Mouse (Mus musculus): Measurements from ENCODE around the gene Mlip. TPM values are rescaled to one million over a fixed set of nuclear protein-coding genes. Genes with fewer than 3 reads are reported as not detected.
"Not testable (repeated sequence)": the region's sequence is repeated elsewhere in the genome, so short reads cannot be mapped to it uniquely, and the experiment has no call there.

Mlip gene
- polyA plus RNA-seq, 1 experiment from 2014 or later: 1.3 TPM

DNA sequence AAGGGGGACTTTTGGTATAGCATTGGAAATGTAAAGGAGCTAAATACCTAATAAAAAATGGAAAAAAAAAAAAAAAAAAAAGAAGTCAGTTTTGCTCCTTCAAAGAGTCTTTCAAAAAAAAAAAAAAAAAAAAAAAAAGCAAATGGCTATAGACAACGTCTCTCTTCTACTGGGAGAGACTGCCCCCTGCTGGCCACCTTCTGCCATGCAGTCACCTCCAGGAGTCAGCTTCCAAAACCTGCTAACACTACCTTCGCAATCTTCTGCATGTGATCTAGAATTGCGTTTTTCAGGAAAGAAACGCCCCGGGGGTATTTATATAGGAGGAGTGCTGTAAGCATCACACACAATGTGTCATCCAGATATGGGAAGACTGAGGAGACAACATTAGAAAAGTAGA lies 26.9 kb upstream of the Mlip start:
- Histone ChIP-seq H3K27me3 (no peaks in the 10 kb centered on the region), H3K4me2 (no peak overlapping the region), H3K9ac (no peak overlapping the region), H3K4me1 (peaks cover 8% of the 10 kb centered on the region; the same call in 1 of the 2 replicates), H3K9me3 (no peaks in the 10 kb centered on the region), H3K36me3 (no peaks in the 10 kb centered on the region), H3K4me3 (no peak overlapping the region), H3K27ac (no peak overlapping the region)
- ATAC-seq (ENCODE audit: insufficient number of reproducible peaks, low FRiP score, low TSS enrichment, low read depth): no peak
- 46% methylated on average over 5 of the region's 5 CpGs for WGBS

DNA sequence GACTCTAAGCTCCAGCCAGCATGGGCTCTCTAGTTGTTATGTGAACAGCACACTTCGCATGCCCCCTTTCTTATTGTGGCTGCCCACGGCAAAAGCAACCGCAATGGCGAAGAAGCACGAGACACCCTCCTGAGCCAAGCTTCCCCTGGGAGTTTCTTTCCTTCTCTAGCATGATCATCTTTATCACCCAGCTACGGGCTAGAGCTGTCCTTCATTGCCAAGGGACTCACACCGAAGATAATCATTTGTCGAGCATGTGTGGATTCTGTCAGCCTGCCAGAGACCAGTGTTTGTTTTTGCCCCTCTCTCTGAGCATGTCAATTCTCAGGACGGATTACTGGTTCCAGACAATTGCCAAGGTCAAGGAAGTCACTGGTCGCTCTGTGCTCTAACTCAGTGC lies 24.9 kb upstream of the Mlip start:
- H3K9me3 ChIP-seq: no peaks in the 10 kb centered on the region
- no peak overlapping the region for H3K9ac ChIP-seq
- no peak overlapping the region for H3K4me2 ChIP-seq
- ATAC-seq (ENCODE audit: insufficient number of reproducible peaks, low FRiP score, low TSS enrichment, low read depth): no peak
- no peaks in the 10 kb centered on the region for H3K36me3 ChIP-seq
- H3K4me1 ChIP-seq: peaks cover 7% of the 10 kb centered on the region; the same call in 1 of the 2 replicates
- H3K4me3 ChIP-seq: no peak overlapping the region
- H3K27ac ChIP-seq: no peak overlapping the region
- no peaks in the 10 kb centered on the region for H3K27me3 ChIP-seq
- 72% methylated on average over 10 of the region's 10 CpGs for WGBS

DNA sequence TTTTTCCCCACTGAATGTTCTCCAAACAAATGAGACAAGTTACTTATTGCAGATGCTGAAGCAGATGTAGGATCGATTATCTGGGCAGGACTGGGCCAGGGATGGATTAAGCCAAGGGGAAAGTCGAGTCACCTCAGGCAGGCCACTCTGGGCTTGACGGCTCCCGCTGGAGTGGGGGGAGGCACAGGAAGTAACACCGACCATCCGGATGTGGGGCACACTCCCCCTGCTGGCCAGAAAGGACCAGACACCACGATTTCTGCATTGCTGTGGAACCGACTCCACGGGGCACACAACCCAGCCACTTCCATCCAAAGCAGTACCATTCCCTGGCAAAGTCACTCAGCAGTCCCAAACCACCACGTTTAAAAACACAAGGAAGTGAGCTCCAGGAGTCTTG lies 24.3 kb upstream of the Mlip start:
- Histone ChIP-seq H3K4me3 (no peak overlapping the region), H3K9ac (no peak overlapping the region), H3K4me1 (0 out of 2 replicates have a peak, but pooled peaks cover 3% of the 10 kb centered on the region), H3K27ac (no peak overlapping the region), H3K9me3 (no peaks in the 10 kb centered on the region), H3K36me3 (no peaks in the 10 kb centered on the region), H3K27me3 (no peaks in the 10 kb centered on the region), H3K4me2 (no peak overlapping the region)
- no peak for ATAC-seq (ENCODE audit: insufficient number of reproducible peaks, low FRiP score, low TSS enrichment, low read depth)
- 55% methylated on average over 10 of the region's 10 CpGs for WGBS

DNA sequence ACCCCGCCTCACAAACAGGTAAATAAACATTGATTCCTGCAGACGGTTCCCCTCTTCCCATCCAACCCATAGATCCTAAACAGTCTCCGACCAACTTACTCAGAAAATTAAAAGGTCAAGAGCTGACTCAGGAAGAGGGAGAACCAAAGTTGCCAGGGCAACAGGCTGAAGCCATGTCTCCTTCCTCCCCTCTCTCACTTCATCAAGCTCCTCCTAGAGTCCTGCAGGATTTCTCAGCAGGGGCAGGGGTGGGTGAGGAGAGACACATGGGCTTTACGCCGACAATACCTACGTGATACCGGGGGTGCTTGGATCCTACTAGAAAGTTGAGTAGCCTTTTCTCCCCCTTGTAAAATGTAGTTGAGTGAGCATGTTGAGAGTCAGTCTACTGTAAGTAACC lies 23.8 kb upstream of the Mlip start:
- Histone ChIP-seq H3K27ac (no peak overlapping the region), H3K9ac (no peak overlapping the region), H3K9me3 (no peaks in the 10 kb centered on the region), H3K27me3 (no peaks in the 10 kb centered on the region), H3K4me3 (no peak overlapping the region), H3K4me1 (0 out of 2 replicates have a peak, but pooled peaks cover 3% of the 10 kb centered on the region), H3K36me3 (no peaks in the 10 kb centered on the region), H3K4me2 (no peak overlapping the region)
- no peak for ATAC-seq (ENCODE audit: insufficient number of reproducible peaks, low FRiP score, low TSS enrichment, low read depth)
- 84% methylated on average over 7 of the region's 7 CpGs for WGBS

DNA sequence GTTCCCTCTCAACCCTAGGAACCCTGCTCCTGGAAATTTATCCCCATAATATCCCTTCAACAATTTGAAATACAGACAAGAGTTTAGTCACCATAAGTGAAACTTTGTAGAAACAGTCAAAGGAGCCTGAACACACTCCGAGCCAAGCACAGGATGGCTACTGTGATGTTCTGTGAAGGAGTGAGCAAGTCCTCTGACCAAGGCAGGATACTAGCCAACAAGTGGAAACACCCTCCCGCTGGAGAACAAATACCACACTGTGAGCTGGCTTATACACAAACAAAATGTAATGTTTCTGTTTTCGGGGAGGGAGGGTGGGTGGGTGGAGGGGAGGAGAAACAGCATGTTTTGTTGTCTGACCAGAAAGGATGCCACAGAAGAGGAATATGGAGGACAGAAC lies 17.9 kb upstream of the Mlip start:
- Histone ChIP-seq H3K9me3 (no peaks in the 10 kb centered on the region), H3K36me3 (no peaks in the 10 kb centered on the region), H3K4me2 (no peak overlapping the region), H3K27me3 (no peaks in the 10 kb centered on the region), H3K27ac (no peak overlapping the region), H3K4me1 (no peaks in the 10 kb centered on the region), H3K4me3 (no peak overlapping the region), H3K9ac (no peak overlapping the region)
- WGBS: 80% methylated on average over 3 of the region's 3 CpGs
- ATAC-seq (ENCODE audit: insufficient number of reproducible peaks, low FRiP score, low TSS enrichment, low read depth): no peak

DNA sequence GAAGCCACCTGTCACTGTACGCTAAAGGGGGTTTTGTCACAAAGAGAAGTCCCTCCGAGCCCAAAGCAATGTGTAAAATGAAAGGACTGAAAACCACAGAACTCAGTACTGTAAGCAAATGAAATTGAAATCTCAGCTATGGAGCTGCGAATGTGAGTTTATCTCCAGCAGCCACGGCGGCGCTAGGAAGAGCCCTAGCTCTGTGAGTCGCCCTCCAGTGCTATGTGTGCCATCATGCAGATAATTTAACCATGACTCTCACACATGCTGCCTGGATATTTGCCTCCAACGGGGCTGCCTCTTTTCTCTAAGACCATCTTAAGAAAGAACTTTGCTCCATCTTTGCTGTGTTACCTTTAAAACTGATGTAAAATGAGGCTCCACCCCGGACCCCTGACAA lies 16.5 kb upstream of the Mlip start:
- Histone ChIP-seq H3K36me3 (no peaks in the 10 kb centered on the region), H3K27me3 (no peaks in the 10 kb centered on the region), H3K27ac (no peak overlapping the region), H3K9me3 (no peaks in the 10 kb centered on the region), H3K9ac (no peak overlapping the region), H3K4me1 (no peaks in the 10 kb centered on the region), H3K4me3 (no peak overlapping the region), H3K4me2 (no peak overlapping the region)
- no peak for ATAC-seq (ENCODE audit: insufficient number of reproducible peaks, low FRiP score, low TSS enrichment, low read depth)
- 69% methylated on average over 9 of the region's 9 CpGs for WGBS

DNA sequence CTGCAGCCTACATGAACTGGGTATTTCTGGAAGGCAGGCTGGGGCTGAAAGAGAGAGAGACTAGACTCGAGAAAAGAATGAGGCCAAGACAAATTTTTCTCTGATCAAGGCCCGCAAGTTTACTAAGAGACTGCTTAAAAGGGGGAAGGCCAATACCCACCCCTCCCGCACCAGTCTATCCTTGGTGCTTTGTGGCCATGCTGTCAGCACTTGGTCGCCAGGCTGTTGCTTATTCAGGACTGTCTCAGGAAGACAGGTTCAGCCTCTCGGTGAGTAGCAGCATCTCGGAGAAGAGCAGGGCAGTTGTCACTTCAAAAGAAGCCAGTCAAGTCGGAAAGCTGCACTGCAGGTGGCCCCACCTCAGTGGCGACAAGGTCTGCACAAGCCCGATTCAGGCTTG lies 11.9 kb upstream of the Mlip start:
- H3K9ac ChIP-seq; H3K9me3 ChIP-seq; H3K27me3 ChIP-seq; H3K4me3 ChIP-seq; ATAC-seq (ENCODE audit: insufficient number of reproducible peaks, low FRiP score, low TSS enrichment, low read depth); H3K4me2 ChIP-seq; H3K27ac ChIP-seq; H3K36me3 ChIP-seq; H3K4me1 ChIP-seq: not testable (repeated sequence)
- WGBS: 68% methylated on average over 9 of the region's 9 CpGs

DNA sequence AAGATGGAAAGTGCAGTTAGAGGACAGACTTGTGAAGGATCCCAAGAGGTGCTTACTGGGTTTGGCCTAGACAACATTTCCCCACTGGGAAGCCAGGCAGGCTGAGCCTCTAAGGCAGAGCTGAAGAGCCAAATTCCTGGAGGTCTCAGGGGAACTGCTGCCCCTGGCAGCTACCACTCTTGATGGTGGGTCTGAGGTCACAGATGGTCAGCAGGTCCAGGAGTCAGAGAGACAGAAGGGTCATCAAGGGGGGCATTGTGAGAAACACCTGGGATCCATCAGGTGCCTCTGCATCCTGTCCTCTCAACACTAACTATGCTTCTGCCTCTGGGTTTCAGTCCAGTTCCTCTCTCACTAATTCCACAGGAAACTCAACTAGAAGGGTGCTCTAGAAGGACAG lies 10.1 kb upstream of the Mlip start:
- no peak overlapping the region for H3K9ac ChIP-seq
- H3K9me3 ChIP-seq: no peaks in the 10 kb centered on the region
- ATAC-seq (ENCODE audit: insufficient number of reproducible peaks, low FRiP score, low TSS enrichment, low read depth): no peak
- H3K4me3 ChIP-seq: no peak overlapping the region
- no peaks in the 10 kb centered on the region for H3K27me3 ChIP-seq
- no peaks in the 10 kb centered on the region for H3K36me3 ChIP-seq
- no peaks in the 10 kb centered on the region for H3K4me1 ChIP-seq
- H3K4me2 ChIP-seq: no peak overlapping the region
- no peak overlapping the region for H3K27ac ChIP-seq

DNA sequence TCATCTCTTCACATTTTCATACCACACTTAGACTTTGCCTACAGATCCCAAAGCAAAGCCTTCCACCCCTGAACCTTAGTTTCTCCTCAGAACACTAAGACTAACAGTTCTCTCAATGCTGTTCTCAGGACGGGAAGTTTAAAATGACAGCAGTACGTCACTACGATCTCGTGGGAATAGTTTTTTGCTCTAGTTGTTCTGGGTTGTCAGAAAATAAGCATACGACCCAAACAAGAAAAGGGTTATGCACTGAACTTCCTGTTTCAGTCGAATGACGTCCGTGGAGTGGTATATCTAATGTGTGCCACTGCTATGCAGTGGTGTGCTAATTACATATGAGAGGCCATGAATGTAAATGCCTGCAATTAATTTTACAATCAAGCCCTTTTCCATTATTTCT lies 7.9 kb upstream of the Mlip start:
- WGBS: 81% methylated on average over 8 of the region's 8 CpGs
- Histone ChIP-seq H3K4me3 (no peak overlapping the region), H3K9me3 (no peaks in the 10 kb centered on the region), H3K9ac (no peak overlapping the region), H3K27me3 (no peaks in the 10 kb centered on the region), H3K4me2 (no peak overlapping the region), H3K4me1 (no peaks in the 10 kb centered on the region), H3K27ac (no peak overlapping the region), H3K36me3 (no peaks in the 10 kb centered on the region)
- ATAC-seq (ENCODE audit: insufficient number of reproducible peaks, low FRiP score, low TSS enrichment, low read depth): no peak

DNA sequence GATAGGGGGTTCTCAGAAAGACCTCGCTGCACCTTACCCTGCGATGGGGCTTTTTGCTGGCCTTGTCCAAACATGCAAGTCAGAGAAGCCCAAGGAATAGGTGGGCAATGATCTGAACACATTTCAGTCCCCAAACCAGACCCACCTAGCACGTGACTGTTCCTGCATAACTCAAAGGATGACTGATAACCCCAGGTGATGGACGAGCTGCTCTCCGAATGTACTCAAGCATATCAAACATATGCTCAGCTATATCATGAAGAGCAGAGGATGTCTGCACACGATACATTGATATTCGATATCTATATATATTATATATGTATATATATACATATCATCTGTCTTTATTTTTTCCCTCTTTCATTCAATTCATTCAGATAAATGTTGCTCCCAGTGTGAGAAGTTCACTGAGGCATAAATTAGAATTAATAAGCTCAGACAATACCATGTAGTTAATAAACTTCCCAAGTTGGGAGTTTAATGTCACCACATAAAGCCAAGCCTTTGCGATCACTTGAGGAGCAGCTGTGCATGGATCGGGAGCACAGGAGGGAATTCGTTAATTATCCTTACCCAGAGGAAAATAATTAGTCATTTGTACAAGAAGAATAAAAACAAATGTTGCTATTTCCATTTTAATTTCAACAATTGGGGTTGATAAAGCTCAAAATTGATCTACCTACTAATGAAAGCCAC lies 6.7 kb upstream of the Mlip start:
- no peak for ATAC-seq (ENCODE audit: insufficient number of reproducible peaks, low FRiP score, low TSS enrichment, low read depth)
- Histone ChIP-seq H3K36me3 (no peaks in the 10 kb centered on the region), H3K9me3 (no peaks in the 10 kb centered on the region), H3K27me3 (no peaks in the 10 kb centered on the region), H3K4me3 (no peak overlapping the region), H3K27ac (no peak overlapping the region), H3K4me2 (no peak overlapping the region), H3K9ac (no peak overlapping the region), H3K4me1 (no peaks in the 10 kb centered on the region)
- 78% methylated on average over 10 of the region's 10 CpGs for WGBS

DNA sequence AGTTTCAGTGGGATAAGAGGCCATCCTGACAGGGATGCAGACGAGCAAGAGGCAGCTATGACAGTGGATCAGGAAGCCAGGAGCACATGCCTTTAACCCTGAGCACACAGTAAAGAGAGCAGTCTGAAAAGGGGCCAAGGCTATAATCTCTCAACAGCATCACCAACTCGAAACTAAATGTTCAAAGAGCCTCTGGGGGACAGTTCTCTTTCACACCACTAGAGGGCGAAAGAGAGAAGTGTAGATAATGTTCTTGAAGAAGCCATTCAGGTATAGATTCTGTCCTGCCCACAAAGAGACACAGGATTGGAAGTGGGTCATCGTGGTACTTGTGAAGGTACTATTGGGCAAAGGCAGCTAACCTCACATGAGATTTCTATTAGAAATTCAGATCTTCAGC lies 1.2 kb upstream of the Mlip start:
- H3K27ac ChIP-seq: no peak overlapping the region
- no peaks in the 10 kb centered on the region for H3K9me3 ChIP-seq
- no peaks in the 10 kb centered on the region for H3K27me3 ChIP-seq
- H3K9ac ChIP-seq: no peak overlapping the region
- no peak for ATAC-seq (ENCODE audit: insufficient number of reproducible peaks, low FRiP score, low TSS enrichment, low read depth)
- 79% methylated on average over 4 of the region's 4 CpGs for WGBS
- no peak overlapping the region for H3K4me3 ChIP-seq
- H3K36me3 ChIP-seq: no peaks in the 10 kb centered on the region
- H3K4me2 ChIP-seq: no peak overlapping the region
- no peaks in the 10 kb centered on the region for H3K4me1 ChIP-seq

DNA sequence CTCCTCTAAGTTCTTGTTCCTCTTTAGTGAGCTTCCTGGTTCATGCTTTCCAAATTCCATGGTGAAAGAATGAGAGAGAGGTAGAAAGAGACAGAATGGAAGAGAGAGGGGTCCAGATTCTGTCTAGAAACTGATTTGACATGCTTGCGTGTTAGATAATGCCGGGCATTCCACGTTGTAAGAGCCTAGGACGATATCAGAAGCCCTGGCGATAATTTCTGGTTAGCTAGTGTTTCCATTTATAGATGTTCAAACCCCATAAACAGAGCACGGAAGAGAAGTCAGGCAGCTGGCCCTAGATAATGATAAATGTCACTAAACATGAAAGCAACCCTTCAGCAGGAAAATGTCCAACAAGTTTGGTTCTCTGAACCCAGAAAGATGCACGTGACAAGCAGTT lies 5.1 kb downstream of the Mlip start:
- no peaks in the 10 kb centered on the region for H3K4me1 ChIP-seq
- no peak overlapping the region for H3K27ac ChIP-seq
- no peaks in the 10 kb centered on the region for H3K36me3 ChIP-seq
- H3K4me3 ChIP-seq: no peak overlapping the region
- H3K4me2 ChIP-seq: no peak overlapping the region
- H3K9ac ChIP-seq: no peak overlapping the region
- H3K9me3 ChIP-seq: no peaks in the 10 kb centered on the region
- no peaks in the 10 kb centered on the region for H3K27me3 ChIP-seq
- 62% methylated on average over 7 of the region's 7 CpGs for WGBS
- ATAC-seq (ENCODE audit: insufficient number of reproducible peaks, low FRiP score, low TSS enrichment, low read depth): no peak

DNA sequence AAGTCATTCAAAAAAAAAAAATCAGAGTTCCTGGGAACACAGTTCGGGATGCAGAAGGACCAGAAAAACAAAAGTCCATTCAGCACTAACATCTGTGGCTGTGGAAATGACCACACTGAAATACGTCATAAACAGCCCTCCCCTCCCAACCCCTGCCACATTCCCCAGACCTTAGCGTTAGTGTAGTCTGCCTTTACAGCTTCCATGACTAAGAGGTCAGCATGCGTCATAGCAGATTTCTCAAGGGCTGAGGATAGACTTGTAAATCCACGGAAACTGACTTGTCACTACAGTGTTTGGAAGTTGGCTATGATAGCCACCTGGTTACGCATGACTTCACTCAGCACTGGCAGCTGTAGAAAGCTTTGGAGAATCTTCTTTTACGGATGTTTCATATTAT lies 8.5 kb downstream of the Mlip start:
- no peak for ATAC-seq (ENCODE audit: insufficient number of reproducible peaks, low FRiP score, low TSS enrichment, low read depth)

More for the DNA sequence above, 8.5 kb downstream of the Mlip start:
- H3K27ac ChIP-seq: no peak overlapping the region
- 49% methylated on average over 7 of the region's 7 CpGs for WGBS
- no peak overlapping the region for H3K9ac ChIP-seq
- no peak overlapping the region for H3K4me3 ChIP-seq
- H3K36me3 ChIP-seq: no peaks in the 10 kb centered on the region
- H3K27me3 ChIP-seq: no peaks in the 10 kb centered on the region
- H3K4me1 ChIP-seq: peaks cover 6% of the 10 kb centered on the region
- no peaks in the 10 kb centered on the region for H3K9me3 ChIP-seq
- H3K4me2 ChIP-seq: no peak overlapping the region
